Mouse (Mus musculus) urinary bladder, postnatal 10 days (tissue): ENCODE measurements around the gene Cltc.

Source experiments
- DNase-seq: peaks from one replicate; pipeline ENCODE4 v3.0.0; 2022; ENCODE audit warnings: low spot score

Gene Cltc

DNA sequence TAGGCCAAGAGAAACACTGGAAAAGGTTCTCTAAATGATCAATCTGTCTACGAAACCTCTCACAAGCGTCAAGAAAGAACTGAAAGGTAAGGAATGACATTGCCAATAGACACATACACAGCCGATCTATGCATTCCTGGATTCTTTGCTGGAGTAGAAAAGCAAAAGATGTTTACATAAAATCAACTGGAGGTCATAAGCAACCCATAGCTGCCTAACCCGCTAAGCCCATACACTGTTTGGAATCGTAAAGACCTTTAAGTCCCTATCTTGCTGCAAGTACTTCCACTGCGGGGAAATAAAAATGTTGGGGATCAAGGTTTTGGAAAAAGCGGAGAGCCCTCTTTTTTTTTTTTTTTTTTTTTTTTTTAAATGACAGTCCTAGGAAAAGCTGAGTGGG lies 74.5 kb downstream of the Cltc start:
- no peak for DNase-seq

DNA sequence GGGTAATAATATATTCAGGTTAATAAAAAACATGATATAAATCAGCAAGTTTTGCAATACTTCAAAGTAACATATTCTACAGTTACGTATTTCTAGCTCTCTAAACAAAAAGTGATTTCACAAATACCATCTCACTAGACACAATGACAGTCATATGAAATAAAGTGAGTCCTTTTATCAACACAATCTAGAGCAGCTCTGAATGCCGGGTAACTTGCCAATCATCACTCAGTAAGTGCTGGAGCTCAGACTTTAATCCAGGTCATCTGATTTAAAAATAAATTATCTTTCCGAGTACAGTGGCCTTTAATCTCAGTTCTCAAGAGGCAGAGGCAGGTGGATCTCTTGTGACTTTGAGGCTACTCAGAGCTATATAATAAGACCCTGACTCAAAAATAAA lies 75.9 kb downstream of the Cltc start:
- DNase-seq = no peak

DNA sequence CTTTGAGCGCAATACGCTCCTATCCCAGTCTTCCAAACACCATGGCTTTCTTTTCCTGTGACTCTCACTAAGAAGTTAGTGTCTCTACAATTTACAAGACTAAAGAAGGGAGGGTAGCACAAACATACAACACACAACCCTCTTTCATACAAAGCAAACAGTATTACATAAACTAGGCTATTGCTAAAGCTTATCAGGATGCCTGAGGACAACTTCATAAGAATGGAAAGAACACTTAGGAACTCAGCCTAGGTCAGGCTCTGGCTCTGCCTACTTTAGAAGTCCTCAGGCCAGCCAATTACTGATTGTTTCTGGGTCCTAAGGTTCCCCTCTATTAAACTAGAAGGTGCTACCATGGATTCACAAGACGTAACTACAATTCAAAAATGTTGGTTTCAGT lies 76.6 kb downstream of the Cltc start:
- DNase-seq = no peak

DNA sequence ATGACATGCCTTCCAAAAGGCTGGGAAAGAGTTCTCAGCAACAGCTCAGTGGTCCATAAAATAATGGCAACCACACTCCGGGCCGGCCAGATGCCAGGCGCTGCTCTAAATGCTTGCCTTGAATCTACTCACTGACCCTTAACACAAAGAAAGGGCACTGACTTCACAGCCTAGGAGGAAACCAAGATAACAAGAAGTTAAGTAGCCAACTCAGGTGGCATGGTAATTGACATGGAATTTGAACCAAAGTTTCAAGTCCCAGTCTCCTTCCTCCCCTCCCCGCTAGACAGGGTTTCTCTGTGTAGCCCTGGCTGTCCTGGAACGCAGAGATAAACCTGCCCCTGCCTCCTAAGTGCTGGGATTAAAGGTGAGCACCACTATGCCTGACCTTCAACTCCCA lies 78.4 kb downstream of the Cltc start:
- no peak for DNase-seq

DNA sequence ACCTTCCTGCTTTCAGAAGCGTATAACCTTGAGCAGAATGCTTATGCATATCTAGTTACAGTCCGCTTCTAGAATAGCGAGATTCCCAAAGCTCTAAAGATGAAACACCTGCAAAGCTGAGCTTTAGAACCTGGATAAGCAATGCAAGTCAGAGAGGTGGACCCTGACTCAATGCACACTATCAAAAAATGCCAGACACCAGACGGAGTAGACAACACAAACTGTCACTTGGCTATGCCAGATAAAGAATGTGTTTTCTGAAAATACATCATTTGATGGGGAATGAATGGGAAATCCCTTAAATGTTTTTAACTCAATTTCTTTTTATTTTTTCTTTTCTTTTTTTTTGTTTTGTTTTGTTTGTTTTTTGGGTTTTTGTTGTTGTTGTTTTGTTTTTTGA lies 81.8 kb downstream of the Cltc start:
- no peak for DNase-seq

DNA sequence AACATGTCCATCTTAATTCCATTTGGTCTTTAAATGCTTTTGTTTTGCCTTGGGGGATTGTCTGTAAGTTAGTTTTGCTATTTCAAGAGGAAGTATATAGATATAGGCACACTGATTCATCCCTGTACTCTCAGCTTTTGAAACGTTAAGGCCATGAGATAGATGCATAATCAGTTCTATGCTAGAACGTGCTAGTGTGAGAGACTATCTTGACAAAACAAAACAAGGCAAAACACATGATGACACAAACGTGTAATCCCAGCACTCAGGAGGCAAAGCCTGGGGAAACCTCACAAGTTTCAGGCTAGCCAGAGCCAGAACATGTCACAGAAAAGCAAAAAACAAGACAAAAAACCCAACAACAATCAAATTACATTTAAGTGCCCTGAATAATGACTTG lies 84.6 kb downstream of the Cltc start:
- DNase-seq = no peak

DNA sequence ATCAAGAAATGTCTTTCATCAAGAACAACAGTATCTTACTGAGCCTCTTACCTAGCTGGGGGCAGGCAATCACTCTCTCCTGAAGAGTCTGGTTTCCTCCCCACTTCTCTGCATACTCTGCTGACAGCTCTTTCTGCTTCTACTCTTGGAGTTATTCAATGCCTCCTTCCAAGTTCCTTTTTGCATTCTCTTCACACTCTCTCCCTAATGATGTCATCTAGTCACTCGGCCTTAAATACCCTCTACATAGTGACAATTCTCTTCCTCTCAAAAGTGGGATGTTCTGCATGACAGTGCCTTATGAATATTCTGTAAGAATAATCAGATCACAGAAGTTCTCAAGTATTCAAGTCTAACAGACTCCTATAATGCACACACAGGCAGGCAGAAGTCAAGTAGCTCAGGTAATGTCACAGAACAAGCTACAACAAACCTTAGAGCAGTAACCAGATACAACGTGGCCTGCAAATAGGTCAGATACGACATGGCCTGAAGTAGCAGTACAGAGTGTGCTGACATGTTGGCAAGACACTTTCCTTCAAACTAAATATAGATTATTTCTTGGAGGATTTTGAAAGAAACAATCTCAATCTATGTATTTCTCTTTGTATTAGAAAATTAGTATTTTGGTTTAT lies 86.2 kb downstream of the Cltc start:
- no peak for DNase-seq

DNA sequence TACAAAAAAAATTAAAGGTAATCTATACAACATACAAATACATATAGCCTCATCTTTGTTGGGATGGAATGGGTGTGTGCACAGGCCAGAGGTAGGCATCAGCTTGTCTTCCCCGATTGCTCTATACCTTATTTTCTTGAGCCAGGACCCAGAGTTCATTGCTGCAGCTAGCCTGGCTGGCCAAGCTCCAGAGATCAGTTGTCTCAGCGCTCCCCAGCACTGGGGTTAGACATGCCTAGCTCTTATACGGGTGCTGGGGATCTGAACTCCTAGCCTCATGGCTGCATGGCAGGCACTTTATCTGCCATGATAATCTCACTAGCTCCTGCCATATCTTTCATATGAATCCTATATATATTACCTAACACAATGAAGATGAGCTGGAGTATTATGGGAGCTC lies 89.2 kb downstream of the Cltc start:
- DNase-seq = no peak

DNA sequence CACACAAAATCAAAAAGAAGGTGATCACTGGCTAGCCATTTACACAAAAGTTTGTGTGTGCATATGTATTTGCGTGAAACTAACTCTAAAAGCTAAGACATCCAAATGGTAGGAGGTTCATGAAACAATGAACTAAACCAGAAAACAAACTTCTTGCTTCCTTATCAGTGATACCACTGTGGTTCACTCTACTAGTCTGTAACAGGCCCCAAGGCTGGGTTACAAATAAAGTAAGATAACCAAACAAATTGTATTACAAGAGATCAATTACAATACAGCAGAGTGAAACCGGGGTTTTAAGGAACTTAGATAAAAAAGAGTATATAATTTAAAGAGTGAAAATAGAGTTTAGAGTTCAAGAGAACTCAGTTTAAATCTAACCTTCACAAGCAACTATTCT lies 89.8 kb downstream of the Cltc start:
- no peak for DNase-seq

DNA sequence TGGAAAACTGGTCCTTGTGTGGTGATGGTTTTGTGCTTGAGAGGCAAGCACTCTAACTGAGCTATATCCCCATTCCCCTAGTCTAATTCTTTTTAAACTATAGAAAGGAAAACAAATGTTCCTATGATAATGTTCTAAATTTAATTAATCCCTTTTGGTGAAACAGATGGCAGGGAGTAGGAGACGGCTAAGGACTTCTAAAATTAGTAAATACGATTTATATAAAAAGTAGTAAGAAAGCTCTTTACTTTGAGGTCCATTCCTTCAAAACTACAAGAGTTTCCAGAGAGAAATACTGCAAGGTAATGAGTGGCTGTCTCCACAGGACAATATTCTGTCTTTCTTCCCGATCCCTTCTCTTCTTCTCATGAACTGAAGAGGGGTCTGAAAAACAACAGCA lies 93.0 kb downstream of the Cltc start:
- no peak for DNase-seq

DNA sequence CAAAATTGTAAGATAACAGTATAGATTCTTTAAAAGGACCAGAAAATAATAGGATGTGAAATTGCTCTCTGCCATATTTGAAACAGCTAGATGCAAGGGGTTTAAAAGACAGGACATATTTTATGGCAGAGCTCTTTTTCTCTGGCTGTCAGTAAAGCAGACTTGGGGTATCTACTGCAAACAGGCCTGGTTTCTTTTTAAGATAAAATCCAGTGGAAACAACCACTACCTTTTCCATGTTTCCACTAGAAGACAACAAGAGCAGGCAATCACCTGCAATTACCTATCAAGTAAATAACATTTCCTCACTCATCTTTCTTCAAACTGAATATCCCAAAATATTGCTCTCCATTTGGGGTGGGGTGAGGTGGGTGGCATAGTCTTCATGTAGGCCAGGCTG lies 93.4 kb downstream of the Cltc start:
- DNase-seq = no peak

DNA sequence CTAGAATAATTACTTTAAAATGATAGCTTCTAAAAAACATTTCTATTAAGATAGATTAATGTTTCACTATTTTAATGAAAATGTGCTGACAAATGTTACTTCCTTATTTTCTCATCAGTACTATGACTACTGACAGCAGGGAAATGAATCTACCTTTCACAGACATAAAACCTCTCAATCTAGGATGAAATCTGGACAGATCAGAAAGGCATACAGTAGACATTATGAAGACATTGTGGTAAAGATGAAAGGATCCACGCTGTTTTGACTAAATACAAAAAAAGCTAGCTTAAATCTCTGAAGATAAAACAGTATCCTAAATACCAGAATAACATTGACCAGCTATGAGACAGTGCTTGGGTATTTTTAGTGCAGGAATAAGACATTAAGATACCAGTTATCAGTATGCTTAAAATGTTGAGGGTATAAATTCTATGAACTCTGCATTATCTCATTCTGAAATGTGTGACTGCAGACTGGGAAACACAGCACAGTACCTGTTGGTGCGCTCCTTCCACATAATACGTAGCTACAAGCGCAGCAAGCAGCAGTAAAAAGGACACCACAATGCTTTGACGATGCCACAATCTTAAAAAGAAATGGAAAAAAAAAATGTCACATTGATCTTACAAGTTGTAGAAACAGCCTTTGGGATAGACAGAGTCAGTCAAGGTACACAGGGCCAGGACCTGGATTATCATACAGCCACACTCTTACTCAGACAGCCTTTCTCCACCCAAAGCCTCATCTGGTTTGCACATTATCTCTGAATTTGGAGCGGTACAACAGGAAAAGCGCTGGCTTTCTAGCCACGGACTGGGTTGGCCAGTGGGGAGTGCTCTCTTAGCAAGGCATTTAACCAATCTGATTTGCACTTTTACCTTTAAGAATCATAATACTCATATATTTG lies 94.1 kb downstream of the Cltc start:
- no peak for DNase-seq

DNA sequence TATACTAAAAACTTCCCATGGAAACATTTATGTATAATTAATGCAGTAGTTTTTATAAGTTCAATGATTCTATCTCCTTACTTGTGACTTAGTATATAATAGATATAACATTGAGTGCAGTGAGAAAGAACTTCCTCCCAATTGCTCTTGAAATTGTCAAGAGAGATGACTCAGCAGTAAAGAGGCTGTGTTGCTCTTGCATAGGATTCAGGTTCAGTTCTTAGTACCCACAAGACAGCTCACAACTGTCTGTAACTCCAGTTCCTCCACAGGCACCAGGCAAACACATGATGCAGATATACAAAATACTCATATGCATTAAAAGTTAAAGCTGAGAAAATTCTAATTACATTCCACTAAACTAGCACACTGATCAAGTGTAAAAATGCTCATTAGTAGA lies 99.5 kb downstream of the Cltc start:
- DNase-seq = no peak

DNA sequence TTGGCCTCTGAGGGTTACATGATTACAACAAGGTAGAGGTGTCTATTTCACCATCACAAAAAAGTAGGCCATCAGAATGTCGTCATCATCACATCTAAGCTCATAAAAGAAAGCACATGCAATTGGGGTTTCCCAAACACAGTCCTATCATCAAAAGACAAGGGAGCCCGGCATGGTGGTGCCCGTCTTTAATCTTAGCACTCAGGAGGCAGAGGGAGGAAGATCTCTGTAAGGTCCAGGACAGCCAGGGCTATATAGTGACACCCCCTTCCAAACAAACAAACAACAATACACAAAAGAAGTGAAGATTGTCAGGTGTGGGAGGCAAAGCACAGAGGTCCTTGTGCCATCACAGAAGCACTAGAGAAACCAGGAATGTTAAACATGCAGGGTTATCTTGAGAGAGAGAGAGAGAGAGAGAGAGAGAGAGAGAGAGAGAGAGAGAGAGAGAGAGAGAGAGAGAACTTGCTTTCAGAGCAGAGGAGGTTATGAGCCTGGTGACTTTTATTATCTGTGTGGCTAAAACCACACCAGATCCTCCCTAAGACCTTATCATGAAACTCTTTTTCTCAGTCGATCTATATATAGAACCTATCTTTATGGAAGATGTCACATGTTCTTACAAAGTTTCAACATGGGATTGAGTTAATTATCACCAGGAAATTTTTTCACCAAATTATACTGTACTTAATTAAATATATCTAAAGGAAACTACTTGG lies 100.4 kb downstream of the Cltc start:
- no peak for DNase-seq

DNA sequence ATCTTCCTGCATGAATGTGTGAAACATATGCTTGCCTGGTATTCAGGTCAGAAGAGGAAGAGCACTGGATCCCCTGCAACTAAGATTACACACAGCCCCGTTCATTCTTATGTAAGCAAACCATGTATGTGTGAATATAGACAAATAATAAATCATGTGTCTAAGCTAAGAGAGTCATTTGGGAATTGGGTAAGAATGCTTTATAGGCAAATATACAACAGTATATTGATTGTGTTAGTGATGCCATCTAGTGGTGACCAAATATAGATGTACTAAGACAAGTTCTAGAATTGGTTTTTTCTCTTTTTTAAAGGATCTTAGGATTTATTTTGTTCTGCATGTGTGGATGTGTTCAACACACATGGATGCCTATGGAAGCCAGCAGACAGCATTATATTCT lies 101.7 kb downstream of the Cltc start:
- no peak for DNase-seq

DNA sequence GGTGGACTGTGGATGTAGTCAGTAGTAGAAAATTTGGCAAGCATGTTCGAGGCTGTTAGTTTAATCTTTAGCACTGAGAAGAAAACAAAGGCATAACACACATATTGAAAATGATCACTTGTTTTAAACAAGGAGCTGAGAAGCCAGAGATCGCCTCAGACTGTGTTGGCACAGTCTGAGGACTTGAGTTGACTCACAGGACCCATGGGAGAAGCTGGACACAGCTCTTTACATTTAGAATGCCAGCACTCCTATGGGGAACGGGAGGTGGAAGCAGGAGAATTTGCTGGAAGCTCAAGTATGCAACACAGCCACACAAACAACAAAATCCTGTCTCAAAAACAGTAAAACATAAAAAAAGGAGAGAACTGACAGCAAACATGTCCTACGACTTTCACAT lies 103.3 kb downstream of the Cltc start:
- no peak for DNase-seq

DNA sequence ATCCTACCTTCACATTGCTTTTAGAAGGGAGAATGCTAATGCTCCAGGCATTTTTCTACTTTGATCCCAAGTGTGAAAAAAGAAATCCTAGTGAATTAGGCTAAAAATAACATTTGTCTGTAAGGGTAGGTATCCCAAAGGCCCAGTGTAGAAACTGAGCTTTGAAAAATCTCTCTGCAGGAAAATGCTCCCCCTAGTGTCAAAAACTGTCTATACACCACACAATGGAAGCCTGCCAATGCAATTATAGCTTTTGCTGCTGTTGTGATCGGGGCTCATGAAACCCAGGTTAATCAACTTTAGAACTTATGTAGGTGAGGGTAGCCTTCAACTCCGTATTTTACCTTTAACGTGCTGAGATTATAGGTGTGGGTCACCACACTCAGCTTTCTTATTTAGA lies 103.9 kb downstream of the Cltc start:
- DNase-seq = no peak

DNA sequence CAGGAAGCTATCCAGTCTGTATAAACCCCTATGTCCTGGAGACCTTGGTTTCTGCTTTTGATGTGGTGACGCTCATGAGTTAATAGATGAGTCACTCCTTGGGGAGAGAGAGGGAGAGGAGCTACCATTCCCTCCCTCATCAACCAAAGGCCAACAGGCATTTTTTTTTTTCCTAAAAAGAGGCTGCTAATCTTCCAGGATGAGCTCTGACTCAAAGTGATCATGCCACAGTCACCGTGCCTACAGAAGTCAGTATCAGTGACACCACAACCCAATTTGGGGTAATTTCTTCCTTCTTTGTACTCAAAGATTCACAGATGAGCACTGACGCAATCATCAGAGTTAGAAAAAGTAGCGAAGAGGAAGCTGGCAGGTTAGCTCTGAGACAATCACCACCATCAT lies 104.8 kb downstream of the Cltc start:
- no peak for DNase-seq

DNA sequence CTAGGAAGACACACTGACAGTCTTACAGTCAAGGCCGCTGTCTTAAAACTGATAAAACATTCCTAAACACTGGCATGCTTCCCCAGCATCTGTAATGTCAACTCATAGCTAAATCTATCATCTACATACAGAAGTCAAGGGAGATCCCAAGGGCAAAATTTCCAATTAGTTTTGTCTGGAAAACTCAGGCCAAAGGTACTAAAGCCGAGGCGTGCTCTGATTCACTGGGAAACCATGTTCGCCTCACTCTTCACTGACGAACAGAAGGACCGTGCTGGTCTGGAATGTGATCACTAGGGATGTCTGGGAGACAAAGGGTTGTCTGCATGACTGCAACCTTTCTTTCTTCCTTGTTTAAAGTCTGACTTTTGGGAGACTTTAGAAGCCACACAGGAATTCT lies 106.7 kb downstream of the Cltc start:
- DNase-seq = no peak

DNA sequence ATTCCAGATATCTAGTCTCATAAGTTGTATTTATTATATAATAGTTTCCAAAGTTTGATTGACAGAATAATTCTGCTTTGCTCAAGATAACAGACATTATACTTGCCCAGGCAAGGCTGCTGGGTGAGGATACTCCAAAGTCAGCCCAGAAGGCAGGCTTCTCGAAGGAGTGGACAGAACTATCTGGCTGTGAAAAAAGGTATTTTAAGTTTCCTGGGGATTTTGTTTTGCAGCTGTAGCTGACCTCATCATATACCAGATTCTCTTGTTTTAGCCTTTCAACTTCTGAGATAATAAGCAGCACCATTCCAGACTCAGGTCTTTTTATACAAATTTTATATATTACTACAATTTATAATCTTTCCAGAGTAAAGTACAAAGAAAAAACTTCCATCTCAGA lies 107.8 kb downstream of the Cltc start:
- DNase-seq = no peak

DNA sequence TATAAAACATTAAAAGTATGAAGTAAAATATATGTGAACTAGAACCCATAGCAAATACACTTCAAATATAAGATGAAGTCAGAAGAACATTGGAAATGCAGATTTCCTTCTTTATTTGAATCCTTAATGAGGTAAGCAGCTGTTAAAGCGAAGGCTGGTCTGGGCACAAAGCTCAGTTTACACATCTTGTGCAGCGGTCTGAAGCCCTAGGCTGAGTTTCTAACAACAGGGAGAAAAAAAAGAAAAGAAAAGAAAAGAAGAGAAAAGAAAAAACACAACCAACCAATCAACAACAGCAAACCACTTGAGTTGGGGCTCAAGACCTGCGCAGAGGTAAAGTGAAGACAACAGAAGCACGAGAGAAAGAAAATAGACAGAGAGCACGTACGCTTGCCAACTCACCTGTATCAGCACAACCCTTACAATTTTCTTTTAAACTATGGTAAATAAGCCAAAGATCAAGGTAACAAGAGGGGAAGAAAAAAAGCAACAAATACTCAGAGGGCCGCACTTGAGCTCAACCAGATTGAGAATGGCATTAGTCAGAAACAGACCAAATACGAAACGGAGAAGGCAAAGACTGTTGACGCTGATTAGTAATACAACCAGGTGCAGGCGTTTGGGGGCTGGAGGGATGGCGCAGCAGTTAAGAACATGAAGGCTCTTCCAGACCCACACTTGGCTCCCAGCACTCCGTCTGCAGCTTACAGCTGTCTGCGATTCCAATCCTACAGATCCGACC lies 109.5 kb downstream of the Cltc start:
- no peak for DNase-seq

DNA sequence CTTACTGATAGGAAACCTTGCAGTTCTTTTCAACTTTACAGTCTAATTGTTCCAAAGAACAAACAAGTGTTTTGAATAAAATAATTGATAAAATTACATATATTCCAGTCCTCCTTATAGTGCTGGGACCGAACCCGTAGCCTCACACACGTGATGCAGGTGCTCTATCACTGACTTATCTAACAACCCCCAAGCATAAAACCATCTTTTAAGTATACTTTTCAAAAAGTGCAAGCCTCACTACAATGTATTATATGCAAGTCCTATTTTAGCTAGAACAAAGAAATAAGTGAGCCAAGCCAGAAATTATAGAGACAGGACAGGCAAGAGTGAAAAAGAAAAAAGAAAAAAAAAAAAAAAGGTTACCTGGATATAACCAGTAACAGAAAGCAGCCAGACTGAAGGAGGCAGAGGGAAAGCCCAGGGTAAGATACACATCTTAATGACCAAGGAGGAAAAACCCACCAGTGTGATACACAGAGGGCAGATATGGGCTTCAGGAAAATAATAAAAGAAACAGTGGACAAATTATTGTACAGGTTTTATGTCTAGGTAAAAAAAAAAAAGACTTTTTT lies 110.4 kb downstream of the Cltc start:
- no peak for DNase-seq
